Mouse (Mus musculus): ENCODE data around the gene Nat10. TPM values are rescaled to one million over a fixed set of nuclear protein-coding genes. Genes with fewer than 3 reads are reported as not detected.

Gene Nat10
- polyA plus RNA-seq, 1 experiment from 2014 or later: 22.8 TPM

GRCm38 (mm10) chr2:103681149-103681548, 79.9 kb downstream of the Nat10 start:
- no peak for ATAC-seq (ENCODE audit: low FRiP score)
- Histone ChIP-seq H3K4me1 (ENCODE audit: control insufficient read depth, insufficient read depth, low read length) (no peaks in the 10 kb centered on the region), H3K27ac (ENCODE audit: low read depth, low read length) (no peak overlapping the region)

GRCm38 (mm10) chr2:103680364-103681110, 80.5 kb downstream of the Nat10 start:
- H3K36me3 ChIP-seq (ENCODE audit: control insufficient read depth, insufficient read depth, low read length): no peaks in the 10 kb centered on the region
- H3K27me3 ChIP-seq (ENCODE audit: control insufficient read depth, insufficient read depth, low read length): no peaks in the 10 kb centered on the region
- H3K4me3 ChIP-seq (ENCODE audit: low read depth, low read length): no peak overlapping the region
- no peaks in the 10 kb centered on the region for H3K4me1 ChIP-seq (ENCODE audit: control insufficient read depth, insufficient read depth, low read length)
- no peaks in the 10 kb centered on the region for H3K9me3 ChIP-seq (ENCODE audit: control insufficient read depth, low read length)
- H3K9ac ChIP-seq (ENCODE audit: low read length): no peak overlapping the region
- 82% methylated on average over 9 of the region's 9 CpGs for WGBS
- H3K4me2 ChIP-seq: no peak overlapping the region
- H3K27ac ChIP-seq (ENCODE audit: low read depth, low read length): no peak overlapping the region
- DNase-seq (ENCODE audit: low spot score, missing footprints) (no peak), ATAC-seq (ENCODE audit: low FRiP score) (no peak)

More at GRCm38 (mm10) chr2:103681149-103681548, 79.9 kb downstream of the Nat10 start:
- H3K36me3 ChIP-seq (ENCODE audit: control insufficient read depth, insufficient read depth, low read length): no peaks in the 10 kb centered on the region
- H3K9me3 ChIP-seq (ENCODE audit: control insufficient read depth, low read length): no peaks in the 10 kb centered on the region
- no peak overlapping the region for H3K9ac ChIP-seq (ENCODE audit: low read length)
- 86% methylated on average over 5 of the region's 5 CpGs for WGBS
- H3K27me3 ChIP-seq (ENCODE audit: control insufficient read depth, insufficient read depth, low read length): no peaks in the 10 kb centered on the region
- no peak for DNase-seq (ENCODE audit: low spot score, missing footprints)
- no peak overlapping the region for H3K4me2 ChIP-seq
- no peak overlapping the region for H3K4me3 ChIP-seq (ENCODE audit: low read depth, low read length)

- Histone ChIP-seq H3K9ac (ENCODE audit: low read length) (no peak overlapping the region), H3K9me3 (ENCODE audit: control insufficient read depth, low read length) (no peaks in the 10 kb centered on the region), H3K27ac (ENCODE audit: low read depth, low read length) (no peak overlapping the region), H3K36me3 (ENCODE audit: control insufficient read depth, insufficient read depth, low read length) (no peaks in the 10 kb centered on the region), H3K4me3 (ENCODE audit: low read depth, low read length) (no peak overlapping the region), H3K27me3 (ENCODE audit: control insufficient read depth, insufficient read depth, low read length) (no peaks in the 10 kb centered on the region), H3K4me1 (ENCODE audit: control insufficient read depth, insufficient read depth, low read length) (no peaks in the 10 kb centered on the region), H3K4me2 (no peak overlapping the region)
- ATAC-seq (ENCODE audit: low FRiP score) (no peak), DNase-seq (ENCODE audit: low spot score, missing footprints) (no peak)
- 76% methylated on average over 6 of the region's 6 CpGs for WGBS
Observed at GRCm38 (mm10) chr2:103678433-103678832, 82.6 kb downstream of the Nat10 start.

GRCm38 (mm10) chr2:103677614-103678369, 83.3 kb downstream of the Nat10 start:
- Histone ChIP-seq H3K36me3 (ENCODE audit: control insufficient read depth, insufficient read depth, low read length) (no peaks in the 10 kb centered on the region), H3K4me1 (ENCODE audit: control insufficient read depth, insufficient read depth, low read length) (no peaks in the 10 kb centered on the region), H3K9ac (ENCODE audit: low read length) (no peak overlapping the region), H3K9me3 (ENCODE audit: control insufficient read depth, low read length) (no peaks in the 10 kb centered on the region), H3K4me3 (ENCODE audit: low read depth, low read length) (no peak overlapping the region), H3K27me3 (ENCODE audit: control insufficient read depth, insufficient read depth, low read length) (no peaks in the 10 kb centered on the region), H3K27ac (ENCODE audit: low read depth, low read length) (no peak overlapping the region), H3K4me2 (no peak overlapping the region)
- DNase-seq (ENCODE audit: low spot score, missing footprints) (no peak), ATAC-seq (ENCODE audit: low FRiP score) (no peak)
- WGBS: 79% methylated on average over 7 of the region's 7 CpGs

- H3K9ac ChIP-seq (ENCODE audit: low read length): no peak overlapping the region
- DNase-seq (ENCODE audit: low spot score, missing footprints) (no peak), ATAC-seq (ENCODE audit: low FRiP score) (no peak)
- no peak overlapping the region for H3K4me3 ChIP-seq (ENCODE audit: low read depth, low read length)
- no peak overlapping the region for H3K27ac ChIP-seq (ENCODE audit: low read depth, low read length)
- WGBS: 71% methylated on average over 2 of the region's 2 CpGs
- H3K27me3 ChIP-seq (ENCODE audit: control insufficient read depth, insufficient read depth, low read length): no peaks in the 10 kb centered on the region
- H3K9me3 ChIP-seq (ENCODE audit: control insufficient read depth, low read length): no peaks in the 10 kb centered on the region
- no peak overlapping the region for H3K4me2 ChIP-seq
- H3K4me1 ChIP-seq (ENCODE audit: control insufficient read depth, insufficient read depth, low read length): no peaks in the 10 kb centered on the region
- no peaks in the 10 kb centered on the region for H3K36me3 ChIP-seq (ENCODE audit: control insufficient read depth, insufficient read depth, low read length)
Observed at GRCm38 (mm10) chr2:103676808-103677207, 84.3 kb downstream of the Nat10 start.

- no peak overlapping the region for H3K4me3 ChIP-seq (ENCODE audit: low read depth, low read length)
- DNase-seq (ENCODE audit: low spot score, missing footprints): no peak
- no peak overlapping the region for H3K9ac ChIP-seq (ENCODE audit: low read length)
- H3K27me3 ChIP-seq (ENCODE audit: control insufficient read depth, insufficient read depth, low read length): no peaks in the 10 kb centered on the region
- no peaks in the 10 kb centered on the region for H3K36me3 ChIP-seq (ENCODE audit: control insufficient read depth, insufficient read depth, low read length)
- no peak overlapping the region for H3K4me2 ChIP-seq
- H3K27ac ChIP-seq (ENCODE audit: low read depth, low read length): no peak overlapping the region
- WGBS: 91% methylated on average over 5 of the region's 5 CpGs
- no peaks in the 10 kb centered on the region for H3K9me3 ChIP-seq (ENCODE audit: control insufficient read depth, low read length)
- no peaks in the 10 kb centered on the region for H3K4me1 ChIP-seq (ENCODE audit: control insufficient read depth, insufficient read depth, low read length)
- ATAC-seq (ENCODE audit: low FRiP score): no peak
Observed at GRCm38 (mm10) chr2:103675391-103675790, 85.7 kb downstream of the Nat10 start.

GRCm38 (mm10) chr2:103673609-103674008, 87.5 kb downstream of the Nat10 start:
- 96% methylated on average over 4 of the region's 4 CpGs for WGBS

GRCm38 (mm10) chr2:103672573-103673119, 88.4 kb downstream of the Nat10 start:
- Histone ChIP-seq H3K9me3 (ENCODE audit: control insufficient read depth, low read length) (no peaks in the 10 kb centered on the region), H3K27me3 (ENCODE audit: control insufficient read depth, insufficient read depth, low read length) (no peaks in the 10 kb centered on the region), H3K4me2 (no peak overlapping the region), H3K27ac (ENCODE audit: low read depth, low read length) (no peak overlapping the region), H3K9ac (ENCODE audit: low read length) (no peak overlapping the region), H3K4me3 (ENCODE audit: low read depth, low read length) (no peak overlapping the region), H3K4me1 (ENCODE audit: control insufficient read depth, insufficient read depth, low read length) (peaks cover 6% of the 10 kb centered on the region), H3K36me3 (ENCODE audit: control insufficient read depth, insufficient read depth, low read length) (no peaks in the 10 kb centered on the region)
- DNase-seq (ENCODE audit: low spot score, missing footprints) (no peak), ATAC-seq (ENCODE audit: low FRiP score) (no peak)
- 86% methylated on average over 7 of the region's 7 CpGs for WGBS

More at GRCm38 (mm10) chr2:103673609-103674008, 87.5 kb downstream of the Nat10 start:
- Histone ChIP-seq H3K9me3 (ENCODE audit: control insufficient read depth, low read length) (no peaks in the 10 kb centered on the region), H3K4me1 (ENCODE audit: control insufficient read depth, insufficient read depth, low read length) (peaks cover 6% of the 10 kb centered on the region), H3K4me2 (no peak overlapping the region), H3K27ac (ENCODE audit: low read depth, low read length) (no peak overlapping the region), H3K4me3 (ENCODE audit: low read depth, low read length) (no peak overlapping the region), H3K9ac (ENCODE audit: low read length) (no peak overlapping the region), H3K27me3 (ENCODE audit: control insufficient read depth, insufficient read depth, low read length) (no peaks in the 10 kb centered on the region), H3K36me3 (ENCODE audit: control insufficient read depth, insufficient read depth, low read length) (no peaks in the 10 kb centered on the region)
- DNase-seq (ENCODE audit: low spot score, missing footprints) (no peak), ATAC-seq (ENCODE audit: low FRiP score) (no peak)
